Mouse (Mus musculus) hindbrain, postnatal 0 days (tissue): Measurements from ENCODE around the gene Enc1. TPM values are rescaled to one million over a fixed set of nuclear protein-coding genes. Genes with fewer than 3 reads are reported as not detected.
"Not testable (repeated sequence)": the region's sequence is repeated elsewhere in the genome, so short reads cannot be mapped to it uniquely, and the experiment has no call there.

Experiments
- ATAC-seq: fragments of 200-750 bp; cut with Nextera tagmentation; 2 replicates; pipeline ENCODE4 v1.8.0; 2017; ENCODE audit warnings: mild to moderate bottlenecking, moderate TSS enrichment, moderate library complexity
- DNase-seq: peaks from one replicate; pipeline ENCODE4 v3.0.0-alpha.2; 2015; ENCODE audit warnings: low spot score
- H3K27ac ChIP-seq: fragments of 300-500 bp; sonication (generic); 2 replicates; pipeline ENCODE4 v1.5.1; 2014; ENCODE audit warnings: mild to moderate bottlenecking
- H3K27me3 ChIP-seq: fragments of 300-500 bp; sonication (generic); 2 replicates; pipeline ENCODE4 v1.6.1; 2014; ENCODE audit warnings: low read length, mixed read lengths; ENCODE audit not compliant: insufficient read depth
- H3K36me3 ChIP-seq: fragments of 300-500 bp; sonication (generic); 2 replicates; pipeline ENCODE4 v1.6.1; 2014; ENCODE audit warnings: low read length, mixed read lengths; ENCODE audit not compliant: insufficient read depth
- H3K4me1 ChIP-seq: fragments of 300-500 bp; sonication (generic); 2 replicates; pipeline ENCODE4 v1.6.1; 2014; ENCODE audit warnings: antibody characterized with exemption, low read length, mixed read lengths; ENCODE audit not compliant: insufficient read depth
- H3K4me2 ChIP-seq: fragments of 300-500 bp; sonication (generic); 2 replicates; pipeline ENCODE4 v1.6.1; 2014; ENCODE audit warnings: low read depth, mild to moderate bottlenecking, low read length, moderate library complexity, mixed read lengths
- H3K4me3 ChIP-seq: fragments of 300-500 bp; sonication (generic); 2 replicates; pipeline ENCODE4 v1.5.1; 2014; ENCODE audit warnings: low read length
- H3K9ac ChIP-seq: fragments of 300-500 bp; sonication (generic); replicated peaks from 2 replicates; pipeline ENCODE4 v1.6.1; 2014; ENCODE audit warnings: mild to moderate bottlenecking, low read length, moderate library complexity, mixed read lengths
- H3K9me3 ChIP-seq: fragments of 300-500 bp; sonication (generic); 2 replicates; pipeline ENCODE4 v1.6.1; 2016; ENCODE audit warnings: low read length, mixed read lengths
- CTCF ChIP-seq: IDR thresholded peaks from 2 replicates; pipeline ENCODE4 v1.5.1; 2016; ENCODE audit warnings: antibody characterized with exemption, control low read depth, low read depth
- WGBS: fragments of 180-500 bp; shearing (Covaris S2); extraction: QIAGEN DNeasy Blood & Tissue Kit; methylation state at CpG from one replicate; pipeline ENCODE4 v1.1.7; 2014; 5-methylcytosine and 5-hydroxymethylcytosine counted together
- polyA plus RNA-seq: library from polyadenylated mRNA; unstranded; fragments of >200 nt; fragmentation: Nextera tagmentation; extraction: Ambion mirVana; gene quantifications from 2 replicates; pipeline ENCODE4 v1.2.1, GENCODE M21; 2015
- total RNA-seq: library from RNA; depleted of rRNA; stranded (reverse); fragments of >200 nt; gene quantifications from 2 replicates; pipeline ENCODE4 v1.2.3, GENCODE M21; 2014

Gene Enc1
- total and polyA plus RNA-seq, 2 experiments from 2014 or later: 33.3 to 179 TPM

DNA sequence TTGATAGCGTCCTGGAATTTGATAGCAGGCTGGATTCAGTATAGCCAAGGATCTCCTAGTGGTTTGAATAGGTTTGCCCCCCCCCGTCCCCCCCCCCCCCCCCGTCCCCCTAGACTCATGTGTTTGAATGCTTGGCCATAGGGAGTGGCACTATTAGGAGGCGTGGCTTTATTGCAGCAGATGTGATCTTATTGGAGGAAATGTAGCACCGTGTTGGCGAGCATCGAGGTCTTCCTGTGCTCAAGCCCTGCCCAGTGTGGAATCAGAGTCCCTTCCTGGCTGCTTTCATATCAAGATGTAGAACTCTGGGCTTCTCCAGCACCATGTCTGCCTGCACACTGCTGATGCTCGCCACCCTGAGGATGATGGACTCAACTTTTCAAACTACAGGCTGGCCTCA, 20.6 kb downstream of the Enc1 start:
- Histone ChIP-seq H3K27me3 (no peaks in the 10 kb centered on the region), H3K4me2 (no peak overlapping the region), H3K9me3 (no peaks in the 10 kb centered on the region), H3K36me3 (no peaks in the 10 kb centered on the region), H3K27ac (no peak overlapping the region), H3K4me3 (no peak overlapping the region), H3K9ac (no peak overlapping the region), H3K4me1 (peaks cover 6% of the 10 kb centered on the region)
- TF ChIP-seq CTCF: no peak
- 44% methylated on average over 8 of the region's 8 CpGs for WGBS
- DNase-seq: no peak
- ATAC-seq: peak; percentile 18; the same call in 1 of the 2 replicates

DNA sequence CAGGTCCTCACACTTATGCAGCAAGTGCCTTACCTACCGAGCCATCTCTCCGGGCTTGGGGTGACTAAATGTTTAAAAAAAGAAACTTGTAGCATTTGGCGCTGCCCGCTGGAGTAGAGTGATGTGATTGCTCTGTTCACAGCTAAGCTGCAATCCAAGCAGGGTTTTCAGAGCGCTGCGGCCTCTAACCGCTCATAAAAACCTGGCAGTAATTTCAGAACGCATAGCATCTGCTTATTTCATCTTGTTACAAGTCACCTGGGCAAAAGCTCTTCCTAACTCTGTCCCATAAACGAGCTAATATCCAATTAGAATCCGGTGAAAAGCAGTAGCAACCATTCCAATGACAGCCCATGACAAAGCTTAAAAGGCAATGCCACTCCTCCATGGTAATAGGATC, 21.8 kb downstream of the Enc1 start:
- WGBS: 71% methylated on average over 10 of the region's 10 CpGs
- no peak for TF ChIP-seq CTCF
- peak; percentile 55 for ATAC-seq

GRCm38 (mm10) chr13:97265534-97265933, 24.6 kb downstream of the Enc1 start:
- H3K4me1 ChIP-seq, H3K36me3 ChIP-seq, H3K4me2 ChIP-seq, H3K27ac ChIP-seq, H3K9me3 ChIP-seq, DNase-seq, H3K27me3 ChIP-seq, ATAC-seq, H3K9ac ChIP-seq, H3K4me3 ChIP-seq: not testable (repeated sequence)
- WGBS: 79% methylated on average over 6 of the region's 6 CpGs

More for the DNA sequence above, 21.8 kb downstream of the Enc1 start:
- Histone ChIP-seq H3K4me2 (no peak overlapping the region), H3K4me3 (no peak overlapping the region), H3K27ac (0 out of 2 replicates have a peak overlapping the region, but pooled peaks have one; percentile 2), H3K4me1 (no peaks in the 10 kb centered on the region), H3K9ac (no peak overlapping the region), H3K36me3 (no peaks in the 10 kb centered on the region), H3K27me3 (no peaks in the 10 kb centered on the region), H3K9me3 (no peaks in the 10 kb centered on the region)
- no peak for DNase-seq

DNA sequence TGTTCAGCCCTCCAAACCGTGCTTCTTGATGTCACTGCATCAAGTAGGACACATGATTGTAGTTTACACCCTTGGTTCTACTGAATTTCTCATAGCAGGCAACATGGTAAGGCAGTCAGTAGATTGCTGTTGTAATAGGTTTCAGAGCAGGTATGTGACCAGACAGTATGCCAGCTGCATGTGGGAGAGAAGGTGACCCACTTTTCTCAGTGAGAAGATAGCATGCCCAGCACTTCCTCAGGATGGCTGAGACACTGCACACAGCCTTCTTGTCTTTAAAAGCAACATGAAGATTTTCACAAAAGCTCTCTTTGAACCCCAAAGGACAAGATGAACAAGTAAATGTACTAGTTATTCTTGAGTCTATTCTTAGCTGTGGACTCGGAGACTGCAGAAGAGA, 29.8 kb downstream of the Enc1 start:
- no peaks in the 10 kb centered on the region for H3K36me3 ChIP-seq
- H3K4me1 ChIP-seq: no peaks in the 10 kb centered on the region
- H3K27ac ChIP-seq: no peak overlapping the region
- no peak for DNase-seq
- no peaks in the 10 kb centered on the region for H3K27me3 ChIP-seq
- no peak for TF ChIP-seq CTCF
- no peak overlapping the region for H3K4me3 ChIP-seq
- 87% methylated on average over 2 of the region's 2 CpGs for WGBS
- 0 out of 2 replicates have a peak, but pooled peaks cover 6% of the 10 kb centered on the region for H3K9me3 ChIP-seq
- no peak overlapping the region for H3K9ac ChIP-seq
- no peak overlapping the region for H3K4me2 ChIP-seq
- no peak for ATAC-seq

GRCm38 (mm10) chr13:97271641-97272040, 30.7 kb downstream of the Enc1 start:
- H3K27me3 ChIP-seq: no peaks in the 10 kb centered on the region
- 80% methylated on average over 6 of the region's 6 CpGs for WGBS
- no peaks in the 10 kb centered on the region for H3K36me3 ChIP-seq
- no peak for TF ChIP-seq CTCF
- 0 out of 2 replicates have a peak, but pooled peaks cover 6% of the 10 kb centered on the region for H3K9me3 ChIP-seq
- ATAC-seq: no peak
- H3K9ac ChIP-seq: no peak overlapping the region
- no peaks in the 10 kb centered on the region for H3K4me1 ChIP-seq
- no peak overlapping the region for H3K4me3 ChIP-seq
- no peak overlapping the region for H3K4me2 ChIP-seq
- DNase-seq: no peak
- H3K27ac ChIP-seq: no peak overlapping the region

- H3K9me3 ChIP-seq: no peaks in the 10 kb centered on the region
- TF ChIP-seq CTCF: no peak
- H3K4me1 ChIP-seq: no peaks in the 10 kb centered on the region
- no peak for DNase-seq
- 76% methylated on average over 3 of the region's 3 CpGs for WGBS
- no peak for ATAC-seq
- H3K4me3 ChIP-seq: no peak overlapping the region
- H3K9ac ChIP-seq: no peak overlapping the region
- H3K27me3 ChIP-seq: no peaks in the 10 kb centered on the region
- H3K4me2 ChIP-seq: no peak overlapping the region
- H3K27ac ChIP-seq: no peak overlapping the region
- no peaks in the 10 kb centered on the region for H3K36me3 ChIP-seq
Observed at GRCm38 (mm10) chr13:97274757-97275156, 33.9 kb downstream of the Enc1 start.

DNA sequence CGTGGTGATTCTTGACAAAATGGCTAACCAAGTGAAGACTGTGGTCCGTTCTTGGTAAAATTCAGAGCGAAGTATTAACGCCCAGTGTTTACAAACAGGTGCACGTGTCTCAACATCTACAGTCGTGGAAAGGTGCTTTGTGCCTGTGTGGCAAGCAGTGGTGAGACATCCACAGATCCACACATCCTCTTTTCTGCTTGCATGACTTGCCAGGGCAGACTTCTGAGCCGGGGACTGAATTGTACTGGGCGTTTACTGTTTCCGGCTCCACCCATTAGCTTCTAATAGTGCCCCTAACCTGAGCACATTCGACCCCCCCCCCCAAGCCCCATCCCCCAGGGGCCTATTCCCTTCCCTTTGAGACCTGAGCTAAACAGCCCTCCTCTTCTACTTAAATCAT, 34.6 kb downstream of the Enc1 start:
- Histone ChIP-seq H3K9me3 (no peaks in the 10 kb centered on the region), H3K36me3 (no peaks in the 10 kb centered on the region), H3K4me2 (no peak overlapping the region), H3K4me3 (no peak overlapping the region), H3K4me1 (no peaks in the 10 kb centered on the region), H3K27me3 (no peaks in the 10 kb centered on the region), H3K9ac (no peak overlapping the region), H3K27ac (no peak overlapping the region)
- ATAC-seq (no peak), DNase-seq (no peak)
- 83% methylated on average over 10 of the region's 10 CpGs for WGBS
- no peak for TF ChIP-seq CTCF
